Mouse (Mus musculus) CH12.LX (cell line): ENCODE measurements at regions not wholly inside any gene's neighbourhood (a gene's known extent, or its start where the extent isn't known, plus 50 kb on each side); places are given as distances from the start of the nearest gene placed in this dataset.

Experiments
- DNase-seq: peaks from one replicate; pipeline ENCODE4 v3.0.0-alpha.2; 2013; ENCODE audit errors: extremely low read depth
- H3K27ac ChIP-seq: 2 replicates; pipeline ENCODE4 v1.5.1; 2012; ENCODE audit warnings: low read depth, mild to moderate bottlenecking, control low read depth, moderate library complexity; ENCODE audit not compliant: insufficient read depth
- H3K27me3 ChIP-seq: replicated peaks from 2 replicates; pipeline ENCODE3; 2012; ENCODE audit warnings: inconsistent platforms
- H3K36me3 ChIP-seq, 2 experiments: replicated peaks in 1 of 2; 2 replicates each; pipeline versions ENCODE3 to v1.6.1; 2012; ENCODE audit warnings: inconsistent platforms in 1 of 2, low read length in 1 of 2, mild to moderate bottlenecking in 1 of 2, mixed read lengths in 1 of 2, moderate library complexity in 1 of 2; ENCODE audit not compliant: control insufficient read depth in 1 of 2, insufficient read depth in 1 of 2
- H3K4me1 ChIP-seq, 2 experiments: 2 replicates each; pipeline ENCODE4 v1.6.1; 2012; ENCODE audit warnings: inconsistent platforms in 1 of 2, moderate library complexity in 1 of 2; ENCODE audit not compliant: insufficient read depth in 2 of 2, control insufficient read depth in 1 of 2
- H3K4me2 ChIP-seq: 2 replicates; pipeline ENCODE4 v1.6.1; 2012; ENCODE audit warnings: low read depth, mild to moderate bottlenecking, control low read depth; ENCODE audit not compliant: poor library complexity, insufficient read depth, severe bottlenecking
- H3K4me3 ChIP-seq, 3 experiments: fragments of 150-350 bp in 1 of 3; sonication (generic) in 1 of 3; replicated peaks in 1 of 3; 2 replicates each; pipeline versions ENCODE3 to v1.5.1; 2011 to 2012; ENCODE audit warnings: low read depth in 2 of 3, low read length in 2 of 3, mild to moderate bottlenecking in 2 of 3, moderate library complexity in 2 of 3, control low read depth in 1 of 3, improper control_type of control experiment in 1 of 3, inconsistent platforms in 1 of 3, mixed read lengths in 1 of 3; ENCODE audit not compliant: poor library complexity in 1 of 3
- H3K79me2 ChIP-seq: replicated peaks from 2 replicates; pipeline ENCODE4 v1.6.1; 2012; ENCODE audit warnings: mild to moderate bottlenecking, moderate library complexity; ENCODE audit not compliant: control insufficient read depth, poor library complexity, insufficient read depth, severe bottlenecking; ENCODE audit errors: extremely low read depth
- H3K9ac ChIP-seq: 2 replicates; pipeline ENCODE4 v1.6.1; 2012; ENCODE audit warnings: low read depth, mild to moderate bottlenecking, control low read depth, moderate library complexity; ENCODE audit not compliant: insufficient read depth
- H3K9me3 ChIP-seq: replicated peaks from 2 replicates; pipeline ENCODE3; 2012; ENCODE audit warnings: low read length, inconsistent platforms, mixed read lengths
- BHLHE40 ChIP-seq: IDR thresholded peaks from 2 replicates; pipeline ENCODE4 v1.6.1; 2011; ENCODE audit warnings: mild to moderate bottlenecking, low read depth, low read length, improper control_type of control experiment
- CTCF ChIP-seq, 2 experiments: IDR thresholded peaks in 1 of 2; conservative IDR thresholded peaks in 1 of 2; 2 replicates each; pipeline ENCODE4 v1.5.1; 2011 to 2012; ENCODE audit warnings: low read depth in 2 of 2, low read length in 2 of 2, improper control_type of control experiment in 1 of 2, inconsistent platforms in 1 of 2, mild to moderate bottlenecking in 1 of 2, moderate library complexity in 1 of 2
- ELF1 ChIP-seq: IDR thresholded peaks from 2 replicates; pipeline ENCODE4 v1.6.1; 2014; ENCODE audit warnings: low read depth, mild to moderate bottlenecking, inconsistent platforms, low read length, improper control_type of control experiment
- JUN ChIP-seq: IDR thresholded peaks from 2 replicates; pipeline ENCODE4 v1.6.1; 2011; ENCODE audit warnings: low read depth, mild to moderate bottlenecking, low read length, improper control_type of control experiment, moderate library complexity; ENCODE audit not compliant: insufficient read depth
- KAT2A ChIP-seq: IDR thresholded peaks from 2 replicates; pipeline ENCODE4 v1.6.1; 2012; ENCODE audit warnings: low read length, improper control_type of control experiment, inconsistent platforms; ENCODE audit not compliant: insufficient replicate concordance
- MAZ ChIP-seq: IDR thresholded peaks from 2 replicates; pipeline ENCODE4 v1.6.1; 2012; ENCODE audit warnings: low read depth, mild to moderate bottlenecking, inconsistent platforms, low read length, improper control_type of control experiment, moderate library complexity
- PAX5 ChIP-seq: IDR thresholded peaks from 2 replicates; pipeline ENCODE4 v1.6.1; 2012; ENCODE audit warnings: low read length, inconsistent platforms, mixed read lengths
- POLR2A ChIP-seq: IDR thresholded peaks from 2 replicates; pipeline ENCODE4 v1.6.1; 2011; ENCODE audit warnings: low read depth, mild to moderate bottlenecking, improper control_type of control experiment, low read length
- POLR2AphosphoS2 ChIP-seq: IDR thresholded peaks from 2 replicates; pipeline ENCODE4 v1.6.1; 2011; ENCODE audit warnings: low read depth, low read length, improper control_type of control experiment
- SMC3 ChIP-seq: IDR thresholded peaks from 2 replicates; pipeline ENCODE4 v1.6.1; 2011; ENCODE audit warnings: low read depth, low read length, improper control_type of control experiment
- UBTF ChIP-seq: IDR thresholded peaks from 2 replicates; pipeline ENCODE4 v1.6.1; 2012; ENCODE audit warnings: low read depth, mild to moderate bottlenecking, inconsistent platforms, low read length, improper control_type of control experiment, moderate library complexity
- USF1 ChIP-seq: IDR thresholded peaks from 2 replicates; pipeline ENCODE4 v1.6.1; 2014; ENCODE audit warnings: low read depth, mild to moderate bottlenecking, inconsistent platforms, low read length, improper control_type of control experiment
- USF2 ChIP-seq: conservative IDR thresholded peaks from 2 replicates; pipeline ENCODE4 v1.6.1; 2011; ENCODE audit warnings: low read depth, low read length, improper control_type of control experiment
- ZKSCAN1 ChIP-seq: IDR thresholded peaks from 2 replicates; pipeline ENCODE4 v1.6.1; 2012; ENCODE audit warnings: low read depth, inconsistent platforms, low read length, improper control_type of control experiment, borderline replicate concordance
- ZMIZ1 ChIP-seq: IDR thresholded peaks from 2 replicates; pipeline ENCODE4 v1.6.1; 2012; ENCODE audit warnings: low read depth, mild to moderate bottlenecking, inconsistent platforms, low read length, improper control_type of control experiment
- ZNF384 ChIP-seq: IDR thresholded peaks from 2 replicates; pipeline ENCODE4 v1.6.1; 2012; ENCODE audit warnings: low read depth, low read length, improper control_type of control experiment, inconsistent platforms
- dilution Hi-C: fragments of 300-500 bp; cut with MboI; formaldehyde crosslinking; loops from 2 replicates; pipeline ENCODE4 v1.14.3; 2020; ENCODE audit warnings: low sequenced_read_pairs; ENCODE audit not compliant: extremely low pct_unique_long_range_greater_than_20kb, extremely low pct_ligation_motif_present
- in situ Hi-C: fragments of 300-500 bp; cut with MboI; formaldehyde crosslinking; loops from 3 replicates; pipeline ENCODE4 v1.14.3; 2019; ENCODE audit warnings: low sequenced_read_pairs, low pct_ligation_motif_present, low pct_unique_long_range_greater_than_20kb, mixed read lengths

DNA sequence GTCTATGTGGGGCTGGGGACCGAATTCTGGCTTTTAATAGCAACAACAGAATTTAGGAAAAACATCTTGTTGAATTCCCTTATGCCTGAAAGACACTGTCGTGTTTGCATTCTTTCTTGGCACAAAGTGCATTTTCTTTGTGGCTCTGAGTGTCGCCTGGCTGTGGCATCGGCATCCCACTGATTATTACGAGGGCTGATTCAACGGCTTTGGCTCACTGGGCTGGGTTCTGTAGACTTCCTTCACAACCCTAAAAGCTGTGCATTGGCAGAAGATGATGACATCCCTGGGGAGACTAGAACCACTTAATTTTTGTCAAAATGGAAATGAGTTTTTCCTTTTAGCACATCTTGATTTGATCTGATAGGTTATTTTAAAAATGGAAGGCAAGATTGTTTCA is 179.8 kb upstream of the Zic1 start:
- no peaks in the 10 kb centered on the region for H3K27me3 ChIP-seq
- H3K79me2 ChIP-seq = no peaks in the 10 kb centered on the region
- TF ChIP-seq ZNF384 (no peak), CTCF (conservative IDR thresholded peaks at IDR 0.05 in 1 of 2, IDR thresholded peaks at IDR 0.05 in 1 of 2; ENCODE audit: low read depth in 2 of 2, low read length in 2 of 2) (no peak), ZKSCAN1 (no peak), PAX5 (no peak)
- no peaks in the 10 kb centered on the region for H3K4me1 ChIP-seq
- no peak overlapping the region for H3K4me2 ChIP-seq
- H3K9ac ChIP-seq = no peak overlapping the region
- peaks cover 13% of the 10 kb centered on the region for H3K9me3 ChIP-seq
- no peak overlapping the region for H3K27ac ChIP-seq
- no peak overlapping the region for H3K4me3 ChIP-seq
- H3K36me3 ChIP-seq = no peaks in the 10 kb centered on the region
- in situ Hi-C loops = no loop called here
- dilution Hi-C loops = no loop called here
- no peak for DNase-seq

DNA sequence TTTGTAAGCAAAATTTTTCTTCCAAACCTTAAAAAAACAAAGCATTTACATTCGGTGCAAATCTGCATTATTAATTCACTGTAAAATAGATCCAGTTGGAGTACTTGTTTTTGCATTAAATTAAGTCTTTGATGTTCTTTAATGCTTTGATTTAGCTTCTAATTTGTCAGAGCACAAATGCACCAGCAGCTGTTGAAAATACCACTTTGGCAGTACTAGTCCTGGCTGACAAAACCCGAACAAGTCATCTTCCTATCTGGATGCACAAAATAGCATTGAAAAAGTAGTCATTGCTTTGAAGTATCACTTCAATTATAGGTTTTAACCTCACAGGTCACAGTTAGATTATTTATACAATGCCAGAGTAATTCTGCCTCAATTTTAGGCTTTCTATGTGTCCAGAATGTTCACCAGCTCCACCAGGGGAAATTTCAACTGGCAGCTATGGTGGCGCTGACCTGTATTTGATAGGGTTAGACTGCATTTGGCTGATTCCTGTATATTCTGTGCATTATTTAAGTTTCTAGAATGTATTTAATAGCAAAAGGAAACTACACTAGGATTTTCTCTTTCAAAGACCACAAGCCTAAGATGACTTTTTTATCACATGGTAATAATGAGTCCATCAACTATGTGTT is 163.3 kb upstream of the Zic1 start:
- H3K4me2 ChIP-seq = no peak overlapping the region
- H3K4me1 ChIP-seq = no peaks in the 10 kb centered on the region
- no peaks in the 10 kb centered on the region for H3K36me3 ChIP-seq
- H3K4me3 ChIP-seq = no peak overlapping the region
- H3K9ac ChIP-seq = no peak overlapping the region
- dilution Hi-C loops = no loop called here
- in situ Hi-C loops = no loop called here
- H3K9me3 ChIP-seq = peaks cover 5% of the 10 kb centered on the region
- no peak overlapping the region for H3K27ac ChIP-seq
- no peaks in the 10 kb centered on the region for H3K27me3 ChIP-seq
- TF ChIP-seq KAT2A = no peak
- no peak for TF ChIP-seq JUN
- no peak for TF ChIP-seq PAX5
- TF ChIP-seq UBTF = no peak
- TF ChIP-seq POLR2AphosphoS2 = no peak
- H3K79me2 ChIP-seq = no peaks in the 10 kb centered on the region
- DNase-seq = no peak

DNA sequence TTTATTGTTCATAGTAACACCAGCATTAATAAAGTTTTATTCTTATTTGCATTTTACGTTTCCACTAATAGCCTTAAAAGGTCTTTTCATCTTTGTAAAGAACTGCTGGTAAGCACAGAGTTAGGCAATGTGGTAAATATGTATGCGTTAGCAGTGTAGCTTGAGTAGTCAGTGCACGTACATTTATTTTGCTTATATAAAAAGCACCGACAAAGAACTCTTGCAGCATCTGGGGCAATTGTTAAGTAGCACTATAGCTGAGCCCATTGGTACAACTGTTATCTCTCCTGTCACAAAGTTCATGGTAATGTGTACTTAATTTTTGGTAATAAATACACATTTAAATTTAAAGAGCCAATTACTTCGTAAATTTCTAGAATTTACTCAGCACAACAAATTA is 162.8 kb upstream of the Zic1 start:
- Histone ChIP-seq H3K9ac (no peak overlapping the region), H3K4me1 (no peaks in the 10 kb centered on the region), H3K4me2 (no peak overlapping the region), H3K9me3 (peaks cover 5% of the 10 kb centered on the region), H3K27ac (no peak overlapping the region), H3K36me3 (no peaks in the 10 kb centered on the region), H3K4me3 (no peak overlapping the region), H3K27me3 (no peaks in the 10 kb centered on the region), H3K79me2 (no peaks in the 10 kb centered on the region)
- no peak for TF ChIP-seq MAZ
- no peak for TF ChIP-seq USF2
- TF ChIP-seq BHLHE40 = no peak
- TF ChIP-seq POLR2A = no peak
- TF ChIP-seq USF1 = no peak
- TF ChIP-seq ELF1 = no peak
- TF ChIP-seq UBTF = no peak
- TF ChIP-seq SMC3 = no peak
- TF ChIP-seq ZMIZ1 = no peak
- in situ Hi-C loops (no loop called here), dilution Hi-C loops (no loop called here)
- DNase-seq = no peak
